Mouse (Mus musculus): ENCODE results near the gene Zfp809. TPM values are rescaled to one million over a fixed set of nuclear protein-coding genes. Genes with fewer than 3 reads are reported as not detected.

Gene Zfp809
- polyA plus RNA-seq, 1 experiment from 2014 or later = 9.0 TPM

Other genes with a start within 250 kb of the Zfp809 start
- 3.7 and 5.7 TPM in 2 replicates for gene Rgl3, start 236.3 kb upstream of the Zfp809 start, polyA plus RNA-seq (2016; fragmentation: Nextera tagmentation; extraction: Ambion mirVana)
- 5.1 and 6.7 TPM in 2 replicates for gene Ccdc151, start 223.1 kb upstream of the Zfp809 start, polyA plus RNA-seq (2016; fragmentation: Nextera tagmentation; extraction: Ambion mirVana)
- gene Prkcsh, start 222.9 kb upstream of the Zfp809 start, polyA plus RNA-seq (2016; fragmentation: Nextera tagmentation; extraction: Ambion mirVana) = 115 and 120 TPM in 2 replicates
- 22.7 and 57.1 TPM in 2 replicates for gene Elavl3, start 173.7 kb upstream of the Zfp809 start, polyA plus RNA-seq (2016; fragmentation: Nextera tagmentation; extraction: Ambion mirVana)
- not detected in 2 replicates for gene Gm49318, start 154.5 kb upstream of the Zfp809 start, polyA plus RNA-seq (2016; fragmentation: Nextera tagmentation; extraction: Ambion mirVana)
- 11.1 and 15.4 TPM in 2 replicates for gene Zfp653, start 154.3 kb upstream of the Zfp809 start, polyA plus RNA-seq (2016; fragmentation: Nextera tagmentation; extraction: Ambion mirVana)
- gene Ecsit, start 140.3 kb upstream of the Zfp809 start, polyA plus RNA-seq (2016; fragmentation: Nextera tagmentation; extraction: Ambion mirVana) = 42.6 and 45.5 TPM in 2 replicates
- gene Cnn1, start 126.5 kb upstream of the Zfp809 start, polyA plus RNA-seq (2016; fragmentation: Nextera tagmentation; extraction: Ambion mirVana) = 2.4 TPM in 2 replicates
- gene Elof1, start 108.5 kb upstream of the Zfp809 start, polyA plus RNA-seq (2016; fragmentation: Nextera tagmentation; extraction: Ambion mirVana) = 250 and 261 TPM in 2 replicates
- 20.9 and 23.7 TPM in 2 replicates for gene Acp5, start 90.0 kb upstream of the Zfp809 start, polyA plus RNA-seq (2016; fragmentation: Nextera tagmentation; extraction: Ambion mirVana)
- gene Pigyl, start 68.9 kb upstream of the Zfp809 start, polyA plus RNA-seq (2016; fragmentation: Nextera tagmentation; extraction: Ambion mirVana) = 55.6 and 68.3 TPM in 2 replicates
- 0.11 TPM in 1 of 2 replicates, not detected in the other for gene Zfp872, start 37.6 kb upstream of the Zfp809 start, polyA plus RNA-seq (2016; fragmentation: Nextera tagmentation; extraction: Ambion mirVana)
- 5.4 and 6.5 TPM in 2 replicates for gene Zfp599, start 34.2 kb downstream of the Zfp809 start, polyA plus RNA-seq (2016; fragmentation: Nextera tagmentation; extraction: Ambion mirVana)
- 24.3 and 29.0 TPM in 2 replicates for gene Zfp810, start 81.9 kb downstream of the Zfp809 start, polyA plus RNA-seq (2016; fragmentation: Nextera tagmentation; extraction: Ambion mirVana)
- 31.4 and 39.4 TPM in 2 replicates for gene Anln, start 163.5 kb downstream of the Zfp809 start, polyA plus RNA-seq (2016; fragmentation: Nextera tagmentation; extraction: Ambion mirVana)
- gene 9530077C05Rik, start 185.8 kb downstream of the Zfp809 start, polyA plus RNA-seq (2016; fragmentation: Nextera tagmentation; extraction: Ambion mirVana) = 9.3 and 9.4 TPM in 2 replicates
- not detected in 2 replicates for gene Gm17545, start 228.6 kb downstream of the Zfp809 start, polyA plus RNA-seq (2016; fragmentation: Nextera tagmentation; extraction: Ambion mirVana)
- 46.5 and 49.1 TPM in 2 replicates for gene Rp9, start 244.0 kb downstream of the Zfp809 start, polyA plus RNA-seq (2016; fragmentation: Nextera tagmentation; extraction: Ambion mirVana)

Data from hindbrain, embryonic 10.5 days (tissue).